Mouse (Mus musculus) thymus, postnatal 36 days (tissue): Measurements from ENCODE around the gene Gm49336.

Experiments
- DNase-seq, 2 experiments: peaks; one replicate each; pipeline ENCODE4 v3.0.0; 2022; ENCODE audit warnings: mixed read lengths in 2 of 2

The Gm49336 gene

GRCm38 (mm10) chr14:60251281-60252003, at the start of gene Gm49336, which contains the start of gene Nupl1:
Gm49336 (minus strand) TSS chr14:60251507.
Nupl1 (minus strand) TSS chr14:60251431.
- peak; percentile 97 to 99 for DNase-seq

- DNase-seq: no peak
Measured at GRCm38 (mm10) chr14:60301024-60301423, 49.7 kb upstream of the Gm49336 start.

DNA sequence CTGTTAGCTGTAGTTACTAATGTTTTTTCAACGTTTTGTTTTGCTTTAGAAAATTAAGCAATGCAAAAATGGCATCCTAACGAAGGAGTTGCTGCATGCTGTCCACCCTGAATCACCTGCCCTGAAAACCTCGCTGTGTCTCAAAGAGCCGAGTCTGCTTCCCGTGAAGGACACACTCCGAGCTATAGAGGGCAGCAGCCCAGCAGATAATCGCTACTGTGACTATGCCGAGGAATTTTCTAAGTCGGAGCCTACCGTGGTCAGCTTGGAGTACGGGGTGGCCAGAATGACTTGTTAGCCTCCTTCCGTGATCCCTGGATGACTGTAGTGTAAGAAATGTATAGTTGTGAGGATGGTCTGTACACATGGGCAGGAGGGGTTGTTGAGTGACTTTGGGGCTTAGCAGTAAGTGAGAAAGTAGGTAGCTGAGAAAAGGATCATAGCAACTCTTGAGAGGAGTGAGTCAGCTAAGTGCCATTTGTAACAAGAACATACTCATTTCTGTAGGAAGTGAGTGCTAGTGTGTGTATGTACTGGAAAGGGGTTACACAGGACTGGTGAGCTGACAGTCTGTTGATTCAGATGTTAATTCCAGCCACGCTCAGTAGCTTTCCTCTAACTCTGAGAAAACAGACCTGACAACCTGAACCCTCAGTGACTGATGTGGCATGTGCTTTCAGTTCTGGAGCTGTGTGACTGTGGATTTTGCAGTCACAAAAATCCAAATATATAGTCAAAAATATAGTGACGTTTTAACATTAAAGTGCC, 49.1 kb upstream of the Gm49336 start:
- no peak for DNase-seq

DNA sequence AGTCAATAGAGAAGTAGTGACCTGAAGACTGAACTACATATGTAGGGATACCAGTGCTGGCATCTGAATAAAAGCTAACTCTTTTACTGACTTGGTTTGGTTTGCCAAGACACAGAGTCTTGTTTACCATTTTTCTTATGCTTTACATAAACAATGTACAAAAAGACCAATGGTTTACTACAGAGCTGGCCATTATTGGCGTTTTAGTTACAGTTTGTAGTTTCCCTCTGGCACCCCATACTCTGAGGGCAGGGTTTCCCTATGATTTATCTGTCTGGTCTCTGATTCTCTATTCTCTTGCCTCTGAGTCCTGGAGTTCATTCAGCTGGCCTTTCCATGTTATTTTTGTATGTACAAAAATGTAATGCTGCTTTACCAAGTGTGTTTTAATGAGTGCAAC, 44.2 kb upstream of the Gm49336 start:
- DNase-seq: no peak

- no peak for DNase-seq
Measured at GRCm38 (mm10) chr14:60290363-60290762, 39.1 kb upstream of the Gm49336 start.

DNA sequence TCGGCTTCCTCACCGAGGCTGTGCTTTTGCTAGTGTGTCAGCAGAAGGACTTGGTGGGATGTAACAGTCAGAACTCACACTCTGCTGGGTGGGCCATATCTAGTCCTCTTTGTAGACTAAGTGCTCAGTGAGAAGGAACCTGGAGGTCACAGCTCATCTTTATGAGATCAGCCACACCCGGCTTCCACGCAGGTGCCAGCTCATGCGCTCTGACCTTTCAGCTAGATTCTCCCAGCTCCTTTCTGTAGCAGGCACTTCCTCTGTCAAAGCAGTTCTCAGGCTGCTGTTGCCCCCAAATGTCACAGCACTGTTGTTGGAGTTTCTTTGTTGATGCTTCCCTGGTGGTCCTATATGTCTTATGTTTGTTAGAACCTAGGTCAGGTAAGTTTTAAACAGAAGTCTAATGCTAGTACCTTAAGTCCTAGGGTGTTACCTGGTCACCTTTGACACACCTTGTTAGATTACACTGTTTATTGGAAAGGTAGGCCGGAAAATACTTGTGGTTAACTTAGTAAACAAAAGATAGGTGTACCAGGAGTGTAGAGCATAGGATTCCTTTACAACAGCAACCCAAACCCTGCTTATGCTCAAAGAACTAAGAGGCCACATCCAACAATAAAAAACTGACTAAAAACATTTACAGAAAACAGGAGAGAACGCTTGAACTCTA, 35.0 kb upstream of the Gm49336 start:
- DNase-seq: no peak

GRCm38 (mm10) chr14:60275301-60276276, 24.3 kb upstream of the Gm49336 start:
- DNase-seq: no peak

GRCm38 (mm10) chr14:60273346-60273745, 22.0 kb upstream of the Gm49336 start:
- DNase-seq: no peak

DNA sequence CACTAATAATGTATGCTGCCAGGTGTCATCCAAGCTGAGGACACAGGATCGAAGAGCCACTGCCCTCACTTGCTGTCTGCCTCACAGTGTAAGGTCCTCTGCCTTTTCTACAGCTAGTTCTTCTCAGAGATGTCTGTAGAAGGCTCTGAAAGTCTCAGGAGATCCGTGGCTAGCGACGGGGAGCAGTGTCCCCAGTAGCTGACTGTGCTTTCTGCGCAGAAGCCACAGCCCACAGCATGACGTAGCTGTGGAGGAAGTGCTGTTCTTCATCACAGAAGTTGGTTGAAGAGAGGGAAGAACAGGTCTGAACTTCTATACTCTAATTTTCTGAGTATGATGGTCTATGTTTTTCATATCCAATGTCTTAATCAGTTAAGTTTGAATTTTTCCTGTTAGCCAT, 18.0 kb upstream of the Gm49336 start:
- peak; percentile 44 to 60 for DNase-seq

DNA sequence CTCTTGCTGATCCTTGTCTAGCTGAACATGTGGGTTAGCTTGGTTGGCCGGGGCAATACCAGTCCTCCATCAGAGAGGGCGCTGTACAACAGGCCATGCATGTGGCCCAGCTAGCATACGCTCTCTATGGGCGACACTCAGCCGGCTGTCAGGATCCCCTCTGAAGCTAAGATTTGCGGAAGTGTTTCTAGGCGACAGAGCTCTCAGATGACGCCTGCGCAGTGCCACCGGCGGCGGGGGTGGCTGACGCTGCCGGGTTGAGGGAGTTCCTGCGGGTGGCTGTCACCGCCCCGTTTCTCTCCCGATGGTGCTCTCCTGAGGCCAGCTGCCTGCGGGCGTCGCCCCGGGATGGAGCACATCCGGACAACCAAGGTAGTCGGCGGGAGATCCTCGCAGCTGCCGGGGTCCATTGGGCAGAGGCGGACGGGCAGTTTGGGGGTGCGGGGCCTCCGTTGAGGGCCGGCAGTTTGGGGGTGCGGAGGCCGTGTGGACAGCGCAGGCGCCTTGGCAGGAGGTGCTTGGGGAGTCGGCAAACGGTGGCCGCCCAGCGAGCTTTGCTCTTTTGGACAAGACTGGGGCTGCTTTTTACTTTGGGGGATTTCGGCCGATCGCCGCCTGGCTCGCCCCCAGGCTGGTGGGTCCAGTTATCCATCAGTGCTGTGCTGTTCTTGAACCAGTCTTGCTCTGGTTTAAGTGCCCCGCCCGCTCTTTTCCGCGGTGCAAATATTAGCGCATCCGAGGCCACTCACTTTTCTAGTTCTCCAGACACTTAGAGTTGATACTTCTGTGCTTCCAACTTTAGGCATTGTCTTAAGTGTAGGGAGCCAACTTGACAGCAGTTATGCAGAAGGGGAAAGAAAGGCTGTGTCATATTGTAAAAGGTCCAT, 13.9 kb upstream of the Gm49336 start, which contains the start of gene Mtmr6:
Gene Mtmr6 (plus strand): TSS at position 239 of the 887 bp plus-strand sequence.
- DNase-seq: peak; percentile 89 to 94

DNA sequence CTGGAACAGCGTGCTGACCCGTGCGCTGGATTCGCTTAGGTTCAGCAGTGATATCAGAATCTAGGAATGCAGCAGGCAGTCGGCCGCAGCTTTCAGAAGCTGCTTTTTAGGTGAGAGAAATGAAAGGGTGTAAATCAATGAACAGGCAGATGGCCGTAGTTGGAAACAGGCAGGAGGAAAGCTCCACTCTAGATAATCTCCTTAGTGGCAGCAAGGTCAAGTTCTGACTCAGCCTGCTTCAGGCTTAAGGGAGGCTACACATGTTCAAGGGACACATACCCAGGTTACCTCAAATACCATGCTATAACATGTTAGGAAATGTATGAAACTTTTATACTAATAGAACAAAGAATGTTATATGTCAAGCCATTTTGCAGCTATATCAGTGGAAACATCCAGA, 11.0 kb upstream of the Gm49336 start:
- no peak for DNase-seq

DNA sequence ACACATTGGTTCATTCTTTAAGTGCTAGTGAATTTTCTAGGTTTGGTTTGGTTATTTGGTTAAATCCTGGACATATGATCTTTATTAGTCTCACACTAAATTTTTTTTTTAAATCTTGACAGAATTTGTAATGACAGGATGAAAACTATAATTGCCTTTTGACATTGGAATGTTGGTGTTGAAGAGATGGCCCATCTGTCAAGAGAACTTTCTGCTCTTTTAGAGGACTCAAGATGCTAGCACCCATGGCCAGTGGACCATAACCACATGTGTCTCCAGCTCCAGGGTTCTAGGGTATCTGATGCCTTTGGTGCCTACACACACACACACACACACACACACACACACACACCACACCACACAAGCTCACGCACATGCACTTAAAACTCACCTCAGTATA, 6.5 kb upstream of the Gm49336 start:
- DNase-seq: no peak

DNA sequence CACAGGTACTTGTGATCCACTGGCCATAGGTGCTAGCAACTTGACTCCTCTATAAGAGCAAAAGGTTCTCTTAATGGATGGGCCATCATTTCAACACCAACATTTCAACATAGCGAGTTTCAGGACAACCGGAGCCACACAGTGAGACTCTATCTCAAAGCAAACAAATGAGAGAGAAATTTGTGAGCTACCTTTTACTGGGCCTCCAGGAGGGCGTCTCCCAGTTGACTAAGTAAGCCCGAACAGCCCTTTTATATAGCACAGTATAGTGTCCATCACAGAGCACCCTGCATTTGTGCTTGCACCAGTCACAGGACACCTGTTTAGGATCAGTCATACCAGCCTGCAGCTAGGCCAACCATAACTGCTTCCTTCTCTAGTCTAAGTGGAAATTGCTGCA, 5.8 kb upstream of the Gm49336 start:
- no peak for DNase-seq

- no peak for DNase-seq
Measured at GRCm38 (mm10) chr14:60256356-60256755, 5.0 kb upstream of the Gm49336 start.

- DNase-seq: no peak
Measured at GRCm38 (mm10) chr14:60254774-60255173, 3.5 kb upstream of the Gm49336 start.

DNA sequence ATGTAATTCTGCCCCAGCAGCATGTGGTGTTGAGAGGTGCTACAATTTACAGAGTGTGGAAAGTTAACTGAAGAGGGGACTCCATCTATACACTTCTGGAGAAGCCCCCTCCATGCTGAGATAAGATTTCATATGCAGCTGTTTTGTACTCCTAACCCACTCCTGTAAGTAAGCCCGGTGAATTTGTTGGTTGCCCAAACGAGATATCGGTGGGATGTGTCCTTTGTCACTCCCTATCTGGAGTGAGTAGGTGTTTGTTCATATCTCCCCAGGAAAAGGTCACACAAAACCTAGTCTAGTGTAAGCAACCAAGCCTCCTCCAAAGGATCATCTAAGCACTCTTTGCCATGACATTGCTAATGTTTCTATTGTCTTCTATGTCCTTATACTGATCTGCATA, 2.2 kb upstream of the Gm49336 start:
- no peak for DNase-seq

GRCm38 (mm10) chr14:60252004-60253000, 995 bp upstream of the Gm49336 start:
- no peak for DNase-seq

GRCm38 (mm10) chr14:60250879-60251278, 428 bp downstream of the Gm49336 start:
- DNase-seq: no peak

- no peak for DNase-seq
Measured at GRCm38 (mm10) chr14:60250366-60250765, 941 bp downstream of the Gm49336 start.

DNA sequence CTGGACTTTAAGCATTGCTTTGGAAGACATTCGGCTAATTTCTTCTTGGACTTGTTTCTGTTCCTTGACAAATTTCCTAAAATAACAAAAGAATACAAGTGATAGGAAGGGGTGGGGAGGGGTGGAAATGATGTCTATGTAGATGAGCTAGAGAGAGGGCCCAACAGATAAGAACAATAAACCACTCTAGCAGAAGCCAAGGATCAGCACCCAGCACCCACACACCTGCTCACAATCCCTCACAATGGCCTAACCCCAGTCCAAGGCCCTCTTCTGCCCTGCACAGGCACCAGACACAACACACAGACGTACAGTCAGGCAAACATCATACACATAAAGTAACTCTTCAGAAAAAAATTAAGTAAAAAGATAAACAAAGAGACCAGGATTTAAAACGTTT, 12.8 kb downstream of the Gm49336 start:
- DNase-seq: no peak
